ENCODE assay signal across 8 mouse cellular contexts in the genomic region with DNA sequence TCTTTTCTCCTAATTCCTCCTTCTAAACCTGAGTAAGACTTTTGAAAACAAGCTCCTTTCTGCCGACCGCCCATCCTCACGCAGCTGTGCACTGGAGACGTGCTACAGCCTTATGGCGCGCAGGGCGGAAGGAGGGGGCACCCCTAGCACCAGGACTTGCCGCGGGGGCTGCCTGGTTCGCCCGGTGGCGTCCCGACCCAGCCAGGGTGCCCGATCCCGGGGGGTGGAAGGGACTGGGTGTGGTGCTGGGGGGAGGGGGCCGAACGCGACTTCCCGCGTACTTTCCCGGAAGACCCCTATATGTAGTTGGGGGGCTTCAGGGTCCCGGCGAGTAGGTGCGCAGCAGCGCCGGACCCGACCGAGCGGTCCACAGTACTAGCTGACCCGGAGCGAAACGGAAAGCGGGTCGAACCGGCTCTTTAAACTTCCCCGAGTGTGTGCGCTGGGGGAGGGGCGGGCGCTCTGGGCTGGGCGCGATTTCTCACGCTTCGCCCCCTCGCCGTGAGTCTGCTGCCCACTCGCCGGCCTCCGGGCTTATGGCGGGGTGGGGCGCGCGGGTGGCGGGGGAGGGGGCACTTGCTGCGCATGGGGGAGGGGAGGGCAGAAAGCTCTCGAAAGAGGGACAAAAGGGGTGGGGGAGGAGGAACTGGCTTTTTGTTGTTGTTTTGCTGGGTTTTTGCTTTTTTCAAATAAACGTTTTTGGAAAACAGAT. TPM values are rescaled to one million over a fixed set of nuclear protein-coding genes. Genes with fewer than 3 reads are reported as not detected.
DNase-seq lines count a peak whose midpoint lies in the region; ATAC-seq lines count a peak whose summit lies in the region.

No protein-coding gene starts in this region.

- ATAC-seq in cerebellum, adult (ENCODE audit: insufficient number of reproducible peaks, low FRiP score, low TSS enrichment) = no peak
- peak; percentile 33 for ATAC-seq in common myeloid progenitor, adult 5-6 weeks (replicated peaks; ENCODE audit: low read depth, poor library complexity, severe bottlenecking)
- ATAC-seq in megakaryocyte progenitor cell, adult 5-6 weeks (replicated peaks; ENCODE audit: poor library complexity) = peak; percentile 17; the same call in 1 of the 2 replicates

- intact Hi-C loops in gastrocnemius, postnatal 14 days (cut with DNase I; ENCODE audit: low total_unique reads) = no loop called here
- intact Hi-C loops in left cerebral cortex, postnatal 25 days (cut with DNase I) = loop anchor here (1.0 to 5.0 kb wide), 2 partner anchors 20 to 209 kb away; no protein-coding TSS in a partner anchor

- peak; percentile 77 for DNase-seq in cerebellum, adult 11-12 months
- peak; percentile 79 for DNase-seq in gastrocnemius, postnatal 14 days
- peak; percentile 86 for DNase-seq in induced T-regulatory cell, adult 2 months (ENCODE audit: low read depth)
- peak; percentile 74 to 78 for DNase-seq in left cerebral cortex, postnatal 25 days (ENCODE audit: low spot score in 2 of 2)
- DNase-seq in right cerebral cortex, postnatal 36 days (ENCODE audit: low spot score in 2 of 2) = peak; percentile 49 to 66

RNA-seq across cellular contexts. Expression of a gene that starts 2.3 kb away (rescaled TPM):
- total RNA-seq in common myeloid progenitor, adult 5-6 weeks (2017) = 731 and 775 TPM in 2 replicates
- total RNA-seq in gastrocnemius, postnatal 14 days (2021) = 10 to 100 TPM; 73.6 to 76.9 TPM
- 100 to 1,000 TPM; 270 to 271 TPM for total RNA-seq in left cerebral cortex, postnatal 25 days (2021)
- total RNA-seq in megakaryocyte progenitor cell, adult 5-6 weeks (2015) = 308 and 417 TPM in 2 replicates
- total RNA-seq in megakaryocyte progenitor cell, adult 5-6 weeks (2017) = 646 and 851 TPM in 2 replicates
